Mouse (Mus musculus): Measurements from ENCODE around the gene Klk1b11.
"Not testable (repeated sequence)": the region's sequence is repeated elsewhere in the genome, so short reads cannot be mapped to it uniquely, and the experiment has no call there.

- TF ChIP-seq POLR2A (IDR thresholded peaks at IDR 0.05; ENCODE audit: borderline replicate concordance, extremely low read depth, insufficient read depth, insufficient read length, poor library complexity, severe bottlenecking); CTCF (IDR thresholded peaks at IDR 0.05; ENCODE audit: borderline replicate concordance, extremely low read depth, insufficient read depth, insufficient read length): not testable (repeated sequence)
Measured at GRCm38 (mm10) chr7:44014666-44015065, 19.0 kb downstream of the Klk1b11 start.
